Mouse (Mus musculus) frontal cortex, postnatal 10 days (tissue): ENCODE results near the gene Slc16a10.

Experiments
- DNase-seq, 2 experiments: peaks; one replicate each; pipeline ENCODE4 v3.0.0; 2022; ENCODE audit warnings: low spot score in 2 of 2, mixed read lengths in 1 of 2

Slc16a10 gene

GRCm38 (mm10) chr10:40109520-40109919, 32.5 kb downstream of the Slc16a10 start:
- DNase-seq, result no peak

DNA sequence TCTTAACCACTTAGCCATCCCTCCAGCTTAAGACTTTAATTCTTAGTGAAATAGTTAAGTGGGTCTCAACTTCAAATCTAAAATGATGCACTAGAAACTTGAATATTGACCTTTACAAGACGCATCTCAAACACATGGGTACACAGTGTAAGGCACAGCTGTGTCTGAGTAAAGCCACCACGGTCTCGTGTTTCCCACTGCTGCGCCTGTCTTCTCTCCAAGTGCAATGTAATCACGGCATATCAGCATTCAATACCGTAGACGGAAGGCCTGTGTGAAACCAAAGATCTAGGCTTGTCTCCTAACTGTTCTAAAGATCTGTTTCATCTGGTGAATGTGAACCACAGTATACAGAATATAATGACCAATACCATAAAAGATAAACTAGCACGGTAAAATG, 33.1 kb downstream of the Slc16a10 start:
- DNase-seq, result no peak

DNA sequence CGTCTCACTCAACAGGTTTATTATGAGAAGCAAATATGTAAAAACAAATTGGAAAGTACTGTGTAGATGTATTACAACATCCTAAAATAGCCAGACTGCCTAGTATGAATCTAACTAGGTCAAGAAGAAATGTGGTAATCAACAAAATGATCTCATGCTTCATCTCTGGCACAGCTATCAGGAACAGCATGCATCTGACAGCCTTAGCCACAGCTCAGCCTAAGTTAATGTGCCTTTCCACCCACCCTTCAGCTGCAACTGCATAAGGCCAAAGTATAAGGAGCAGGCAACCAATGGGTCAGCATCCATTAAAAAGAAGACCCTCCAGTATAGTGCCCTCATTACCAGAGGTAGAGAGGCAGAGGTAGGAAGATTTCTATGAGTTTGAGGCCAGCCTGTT, 34.1 kb downstream of the Slc16a10 start:
- no peak for DNase-seq

DNA sequence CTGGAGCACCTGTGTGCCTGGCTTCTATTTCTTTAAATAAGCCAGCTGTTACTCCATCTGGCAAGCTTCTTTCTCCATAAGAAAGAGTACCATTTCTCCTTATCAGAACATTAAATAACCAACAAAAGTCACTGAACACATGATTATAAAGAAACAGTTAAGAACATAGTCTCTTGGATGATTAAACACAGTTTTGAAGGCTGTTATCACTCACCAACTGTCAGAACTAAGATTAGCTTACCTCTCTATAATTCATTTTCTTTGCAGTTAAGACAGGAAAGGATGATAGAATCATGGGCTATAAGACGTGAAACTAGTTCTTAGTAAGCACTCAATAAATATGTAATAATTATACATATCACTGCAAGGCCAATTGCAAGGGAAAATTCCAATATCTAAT, 36.9 kb downstream of the Slc16a10 start:
- DNase-seq, result no peak

DNA sequence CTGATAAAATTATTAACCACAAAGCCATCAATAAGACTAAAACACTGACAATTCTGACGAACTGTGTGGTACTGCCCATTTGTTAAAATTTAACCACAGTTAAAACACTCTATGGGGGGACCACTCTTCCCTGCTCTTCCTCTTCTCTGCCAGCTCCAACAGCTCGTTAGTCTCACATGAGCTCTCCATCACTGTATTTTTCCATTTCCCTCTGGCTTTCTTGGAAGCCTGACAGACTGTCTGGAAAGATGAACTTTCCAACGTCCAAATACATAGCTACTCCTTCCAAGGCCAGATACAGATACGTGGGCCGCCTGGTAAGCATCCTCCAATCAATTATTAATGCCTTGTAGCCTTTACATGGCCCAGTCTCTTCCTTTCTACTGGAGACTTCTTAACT, 38.3 kb downstream of the Slc16a10 start:
- no peak for DNase-seq

DNA sequence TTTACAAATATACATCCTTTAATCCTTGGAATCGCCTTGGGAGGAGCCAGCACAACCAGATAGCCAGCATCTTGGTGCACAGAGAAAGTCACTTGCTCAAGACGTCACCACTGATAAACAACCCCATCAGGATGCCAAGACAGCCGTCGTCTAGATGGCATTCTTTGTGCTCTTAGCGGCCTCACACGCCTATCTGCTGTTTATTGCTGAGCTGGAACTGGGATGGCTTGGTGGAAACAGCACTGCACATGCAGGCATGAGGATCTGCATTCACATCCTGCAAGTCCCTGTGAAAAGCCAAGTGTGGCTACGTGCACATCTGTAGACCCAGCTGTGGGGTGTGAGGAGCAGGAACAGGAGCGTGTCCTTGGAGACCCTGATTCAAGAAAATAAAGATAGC, 39.1 kb downstream of the Slc16a10 start:
- DNase-seq, result no peak

DNA sequence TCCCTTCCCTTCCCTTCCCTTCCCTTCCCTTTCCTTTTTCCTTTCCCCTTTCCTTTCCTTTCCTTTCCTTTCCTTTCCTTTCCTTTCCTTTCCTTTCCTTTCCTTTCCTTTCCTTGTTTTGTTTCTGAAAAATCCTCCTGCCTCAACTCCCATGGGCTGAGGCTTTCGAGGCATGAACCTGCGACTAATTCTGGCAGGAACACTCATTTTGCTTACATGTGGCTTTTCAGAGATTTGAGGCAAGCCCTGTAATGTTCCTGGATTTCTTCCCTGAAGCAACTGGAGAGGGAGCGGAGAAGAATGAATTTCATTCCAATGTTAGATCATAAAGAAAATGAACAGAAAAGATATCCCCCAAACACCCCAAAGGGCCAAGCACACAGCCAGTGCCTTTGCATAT, 39.9 kb downstream of the Slc16a10 start:
- no peak for DNase-seq

GRCm38 (mm10) chr10:40098441-40098840, 43.6 kb downstream of the Slc16a10 start:
- no peak for DNase-seq

DNA sequence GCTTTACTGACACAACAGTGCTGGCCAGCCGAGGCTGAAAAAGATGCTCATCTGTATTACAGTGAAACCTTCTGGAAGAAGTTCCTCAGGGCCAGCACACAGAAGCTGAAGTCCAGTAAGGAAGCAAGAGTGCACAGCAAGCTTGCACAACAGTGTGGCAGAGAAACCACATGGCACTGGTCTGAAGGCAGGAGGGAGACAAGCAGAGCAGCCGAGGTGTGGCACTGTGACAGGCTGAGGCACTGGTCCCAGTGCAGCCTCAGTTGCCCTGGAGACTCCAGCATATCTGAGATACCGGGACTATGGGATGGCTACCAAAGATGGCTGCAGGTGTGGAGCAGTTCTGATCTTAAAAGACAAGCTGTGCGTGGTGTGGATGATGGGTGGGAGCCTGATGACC, 44.5 kb downstream of the Slc16a10 start:
- DNase-seq, result no peak

GRCm38 (mm10) chr10:40094752-40095151, 47.3 kb downstream of the Slc16a10 start:
- no peak for DNase-seq

- no peak for DNase-seq
Measured at GRCm38 (mm10) chr10:40093526-40093925, 48.5 kb downstream of the Slc16a10 start.

- DNase-seq, result no peak
Measured at GRCm38 (mm10) chr10:40091455-40091854, 50.6 kb downstream of the Slc16a10 start.

- no peak for DNase-seq
Measured at GRCm38 (mm10) chr10:40090504-40091428, 51.3 kb downstream of the Slc16a10 start.

DNA sequence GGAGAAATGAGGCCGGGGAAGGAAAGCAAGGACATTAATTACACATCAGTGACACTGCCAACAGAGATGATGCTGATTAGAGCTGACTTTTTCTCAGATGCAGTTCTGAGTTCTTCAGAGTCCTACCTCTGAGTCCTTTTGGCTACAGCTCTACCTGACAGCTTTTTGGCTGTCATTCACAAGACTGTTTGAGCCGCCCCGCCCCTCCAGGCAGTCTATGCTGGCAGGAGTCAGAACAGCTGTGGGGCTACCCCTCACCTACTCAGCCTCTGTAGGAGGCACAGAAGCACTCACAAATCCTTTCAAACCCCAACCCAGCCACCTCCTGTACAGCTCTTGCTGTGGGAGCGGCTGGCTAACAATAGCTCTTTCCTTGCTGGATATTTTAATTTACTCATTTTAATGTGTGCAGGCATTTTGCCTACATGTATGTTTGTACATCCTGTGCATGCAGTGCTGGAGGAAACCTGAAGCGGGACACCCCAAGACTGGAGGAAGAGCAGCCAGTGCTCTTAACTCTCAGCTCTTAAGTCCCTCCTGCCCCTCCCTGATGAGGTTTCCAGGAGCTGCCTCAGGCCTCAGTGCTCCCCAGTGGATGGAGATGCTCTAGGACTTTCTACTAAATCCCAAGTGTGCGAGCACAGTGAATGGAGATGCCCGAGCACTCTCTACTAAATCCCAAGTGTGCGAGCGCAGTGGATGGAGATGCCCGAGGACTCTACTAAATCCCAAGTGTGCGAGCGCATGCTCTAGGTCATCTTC, 57.5 kb downstream of the Slc16a10 start:
- DNase-seq, result no peak

DNA sequence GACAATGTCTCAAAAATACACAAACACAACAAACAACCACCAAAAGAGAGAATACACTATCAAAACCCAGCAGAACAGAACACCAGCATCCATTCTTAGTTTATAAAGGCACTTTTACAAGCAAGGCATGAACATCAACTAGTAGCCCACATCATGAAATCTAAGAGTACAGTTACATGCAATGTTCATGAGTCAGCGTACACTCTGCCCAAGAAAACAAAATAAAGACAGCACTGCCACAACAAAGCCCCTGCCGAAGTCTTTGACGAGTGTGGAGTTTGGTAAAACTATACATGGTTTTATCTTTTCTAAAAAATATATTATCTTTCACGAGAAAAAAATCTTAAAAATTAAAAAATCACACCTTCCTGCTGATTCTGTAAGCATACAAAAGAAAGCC, 58.5 kb downstream of the Slc16a10 start:
- DNase-seq, result no peak

- no peak for DNase-seq
Measured at GRCm38 (mm10) chr10:40082668-40083067, 59.4 kb downstream of the Slc16a10 start.

DNA sequence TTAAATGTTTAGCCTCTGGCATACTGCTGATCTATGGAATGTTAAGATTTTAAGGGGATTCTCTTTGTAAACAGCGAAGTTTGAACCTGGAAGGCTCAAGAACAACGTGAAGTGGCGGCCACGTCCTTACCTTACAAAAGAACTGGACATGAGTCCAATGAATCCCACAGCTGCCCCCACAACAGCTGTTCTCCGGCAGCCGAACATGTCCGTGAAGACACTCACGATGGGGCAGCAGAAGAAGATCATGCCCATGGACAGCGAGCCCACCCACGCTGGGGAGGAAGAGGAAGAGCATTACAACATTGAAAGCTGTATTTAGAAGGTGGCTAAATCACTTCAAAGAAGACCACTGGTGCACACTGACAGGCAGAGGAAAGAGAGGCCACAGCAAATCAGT, 61.5 kb downstream of the Slc16a10 start:
- no peak for DNase-seq

DNA sequence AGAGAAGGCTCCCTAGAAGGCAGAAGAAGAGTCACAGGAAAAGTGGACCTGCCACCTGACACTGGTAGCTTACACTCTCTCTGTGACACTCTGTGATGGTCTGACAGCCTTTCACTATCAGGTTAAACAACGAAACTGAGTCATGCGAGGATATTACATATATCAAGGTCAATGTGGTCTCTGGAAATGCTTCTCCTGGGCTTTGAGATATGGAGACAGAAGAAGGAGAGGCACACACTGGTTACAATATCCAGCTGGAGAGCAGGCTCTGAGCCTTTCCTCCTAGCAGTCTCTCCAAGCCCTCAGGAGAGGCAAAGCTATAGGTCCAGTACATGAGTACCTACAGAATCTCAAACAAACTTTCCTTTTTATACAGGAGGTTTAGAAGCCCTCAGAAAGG, 62.8 kb downstream of the Slc16a10 start:
- DNase-seq, result no peak

DNA sequence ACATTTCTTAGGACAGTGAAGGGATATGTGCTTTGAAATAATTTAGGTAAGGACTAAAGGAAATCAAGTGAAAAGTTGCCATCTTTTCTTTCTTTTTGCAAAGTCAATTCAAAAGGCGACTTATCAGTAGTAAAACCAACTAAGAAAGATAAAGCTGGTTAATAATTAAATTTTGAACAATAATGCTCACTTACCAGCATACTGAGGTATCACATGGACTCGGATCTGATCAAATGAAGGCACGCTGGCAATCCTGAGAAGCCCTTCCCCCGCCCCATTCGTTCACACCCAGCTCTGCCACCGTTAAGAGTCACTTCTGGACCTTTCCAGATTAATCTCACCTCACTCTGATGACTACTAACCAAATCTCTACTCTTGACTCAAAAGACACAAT, 64.1 kb downstream of the Slc16a10 start:
- DNase-seq, result no peak

GRCm38 (mm10) chr10:40077346-40077959, 64.6 kb downstream of the Slc16a10 start:
- no peak for DNase-seq

GRCm38 (mm10) chr10:40073608-40074007, 68.5 kb downstream of the Slc16a10 start:
- DNase-seq, result no peak

- DNase-seq, result no peak
Measured at GRCm38 (mm10) chr10:40070684-40071083, 71.4 kb downstream of the Slc16a10 start.

DNA sequence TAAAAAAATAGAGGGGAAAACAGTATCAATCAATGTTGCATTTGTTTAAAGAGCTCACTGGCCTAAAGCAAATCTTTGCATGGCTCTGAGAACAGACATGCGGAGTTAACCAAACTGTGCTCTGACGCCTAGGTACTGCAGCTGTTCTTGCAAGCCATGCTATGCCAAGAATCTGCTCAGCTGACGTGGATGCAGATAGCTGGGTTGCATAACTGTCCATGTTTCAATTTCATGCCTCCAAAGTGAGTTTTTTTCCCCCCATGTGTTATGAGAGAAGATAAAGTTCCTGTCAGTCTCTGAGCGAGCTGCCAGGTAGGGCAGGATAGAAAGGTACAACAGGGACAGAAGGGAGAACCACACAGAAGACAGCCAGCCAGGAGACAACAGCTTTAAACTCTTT, 72.8 kb downstream of the Slc16a10 start:
- no peak for DNase-seq
